22 mouse cellular contexts compared by ENCODE assay signal in the genomic region with DNA sequence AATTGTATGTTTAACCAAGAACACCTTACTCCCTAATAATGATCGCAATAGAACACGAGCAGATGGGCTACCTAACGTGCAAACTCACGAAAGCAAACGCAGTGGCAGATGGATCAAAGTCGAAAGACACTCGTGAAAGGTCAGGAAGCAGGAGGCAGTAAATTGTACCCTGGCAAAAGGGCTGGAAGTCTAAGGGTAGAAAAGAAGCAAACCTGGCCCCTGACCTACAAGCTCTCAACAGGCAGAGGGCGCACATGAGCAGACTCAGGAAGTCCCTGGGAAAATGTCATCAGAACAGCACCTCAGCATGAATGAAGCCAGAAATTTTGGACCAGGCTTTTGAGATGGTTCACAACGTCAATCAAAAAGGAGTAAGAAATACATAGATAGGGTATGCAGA. TPM values are rescaled to one million over a fixed set of nuclear protein-coding genes. Genes with fewer than 3 reads are reported as not detected.
DNase-seq lines count a peak whose midpoint lies in the region; ATAC-seq and TF ChIP-seq lines count a peak whose summit lies in the region.
"Not testable (repeated sequence)": the region's sequence is repeated elsewhere in the genome, so short reads cannot be mapped to it uniquely, and the experiment has no call there.
"Had no signal": no experiment of that assay in that cellular context is flagged by ENCODE, and none has a peak within 500 bp of the region (broad histone marks: within the 10 kb centered on the region; RNA-seq: fewer than 3 reads in every experiment).

No protein-coding gene starts in this region.

- 3% methylated on average over 3 of the region's 9 CpGs for WGBS in lung, postnatal 0 days

- H3K4me2 ChIP-seq in lung, postnatal 0 days (replicated peaks; ENCODE audit: low read depth, low read length): not testable (repeated sequence)

- TF ChIP-seq CTCF in lung, postnatal 0 days (IDR thresholded peaks at IDR 0.05): peak; percentile 30

- H3K9me3 ChIP-seq in lung, postnatal 0 days (ENCODE audit: low read length): not testable (repeated sequence)

- not testable (repeated sequence) for H3K9ac ChIP-seq in lung, postnatal 0 days (replicated peaks; ENCODE audit: low read depth)

- not testable (repeated sequence) for ATAC-seq in lung, postnatal 0 days

- not testable (repeated sequence) for H3K4me3 ChIP-seq in lung, postnatal 0 days (ENCODE audit: low read depth, low read length)

- peak; percentile 36 for DNase-seq in cerebellum, adult 11-12 months
- DNase-seq in cerebellum, postnatal 25 days: peak; percentile 43 to 51
- DNase-seq in heart, adult 8-10 months (ENCODE audit: low spot score): peak; percentile 24
- DNase-seq in kidney, adult 9 months: peak; percentile 19
- peak; percentile 4 for DNase-seq in layer of hippocampus, adult 9-11 months
- DNase-seq in lung, postnatal 0 days (ENCODE audit: low spot score): not testable (repeated sequence)
- peak; percentile 2 for DNase-seq in right cerebral cortex, postnatal 4 days

- H3K27me3 ChIP-seq in lung, postnatal 0 days (replicated peaks; ENCODE audit: insufficient read depth, low read length): not testable (repeated sequence)

- H3K4me1 ChIP-seq in lung, postnatal 0 days (ENCODE audit: insufficient read depth, low read depth, low read length): not testable (repeated sequence)

- TF ChIP-seq EP300 in lung, postnatal 0 days (IDR thresholded peaks at IDR 0.05): not testable (repeated sequence)

- H3K27ac ChIP-seq in lung, postnatal 0 days (ENCODE audit: low read length): not testable (repeated sequence)

- H3K36me3 ChIP-seq in lung, postnatal 0 days (ENCODE audit: insufficient read depth, low read length): not testable (repeated sequence)

RNA-seq across cellular contexts. Expression of a gene that starts 1.1 kb away (rescaled TPM):
- 1 to 10 TPM in 1 of 4 experiments, under 1 TPM in 3; 0.62 to 1.4 (median 0.69) TPM for total RNA-seq in heart, adult 8-10 months (2022)
- 0.13 and 0.23 TPM in 2 replicates for polyA plus RNA-seq in lung, postnatal 0 days (2015; fragmentation: Nextera tagmentation; extraction: Ambion mirVana)
- polyA plus RNA-seq: spleen, adult 2 months had no signal

RNA-seq across cellular contexts. Expression of a gene that starts 28.1 kb away (rescaled TPM):
- not detected for total RNA-seq in heart, adult 8-10 months (2022)
- polyA plus RNA-seq in lung, postnatal 0 days (2015; fragmentation: Nextera tagmentation; extraction: Ambion mirVana): not detected in 2 replicates
- total RNA-seq: ES-E14; gastrocnemius, postnatal 4 days; left cerebral cortex, adult 18-20 months had no signal
- polyA plus RNA-seq: brain, embryonic 14.5 days; embryonic facial prominence, embryonic 10.5 days; forebrain, embryonic 13.5 days; heart, embryonic 14.5 days; hindbrain, embryonic 11.5 days; kidney, embryonic 16.5 days; limb, embryonic 11.5 days; liver, embryonic 12.5 days; lung, embryonic 16.5 days; midbrain, embryonic 15.5 days; spleen, adult 2 months; stomach, embryonic 15.5 days had no signal
